Mouse (Mus musculus) liver (tissue): ENCODE data around the gene Crip3.

Source experiments
- DNase-seq: peaks from one replicate; pipeline ENCODE4 v3.0.0-alpha.2; 2020; ENCODE audit warnings: mixed read lengths

Gene Crip3

DNA sequence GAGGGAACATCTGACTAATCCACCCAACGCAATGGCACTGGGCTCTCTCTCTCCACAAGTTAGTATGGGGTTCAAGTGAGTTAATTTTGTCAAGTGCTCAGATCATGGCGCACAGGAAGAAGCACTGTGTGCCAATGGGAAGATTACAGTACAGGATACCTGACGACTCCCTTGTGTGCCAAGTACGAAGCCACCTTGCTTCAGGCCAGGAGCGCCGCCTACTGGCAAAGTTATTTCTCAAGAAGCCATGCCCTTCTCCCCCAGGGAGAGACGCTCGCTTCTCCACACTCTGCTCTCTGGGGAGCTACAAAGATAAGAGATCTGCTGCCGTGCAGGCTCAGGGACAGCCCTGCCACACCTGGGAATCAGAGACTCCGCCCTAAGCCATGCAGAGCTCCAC is 29.1 kb downstream of the Crip3 start:
- DNase-seq: peak; percentile 61

DNA sequence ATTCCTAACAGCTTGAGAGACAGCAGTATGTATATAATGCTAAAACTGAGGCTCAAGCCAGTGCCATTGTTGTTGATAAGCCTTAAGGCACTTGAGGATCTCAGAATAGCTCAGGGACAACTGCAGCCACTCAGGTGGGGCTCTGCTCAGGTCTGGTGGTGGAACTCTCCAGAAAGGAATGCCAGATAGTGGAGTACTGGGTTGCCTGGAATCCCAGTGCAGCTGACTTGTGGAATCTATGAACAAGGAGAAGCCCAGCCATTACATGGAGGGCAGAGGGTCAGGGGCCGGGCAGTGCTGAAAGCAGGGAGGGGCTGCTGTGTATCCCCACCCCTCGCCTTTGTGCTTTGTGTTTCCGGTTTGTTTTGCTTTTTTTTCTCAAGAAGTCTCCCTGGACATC is 29.7 kb downstream of the Crip3 start:
- no peak for DNase-seq

DNA sequence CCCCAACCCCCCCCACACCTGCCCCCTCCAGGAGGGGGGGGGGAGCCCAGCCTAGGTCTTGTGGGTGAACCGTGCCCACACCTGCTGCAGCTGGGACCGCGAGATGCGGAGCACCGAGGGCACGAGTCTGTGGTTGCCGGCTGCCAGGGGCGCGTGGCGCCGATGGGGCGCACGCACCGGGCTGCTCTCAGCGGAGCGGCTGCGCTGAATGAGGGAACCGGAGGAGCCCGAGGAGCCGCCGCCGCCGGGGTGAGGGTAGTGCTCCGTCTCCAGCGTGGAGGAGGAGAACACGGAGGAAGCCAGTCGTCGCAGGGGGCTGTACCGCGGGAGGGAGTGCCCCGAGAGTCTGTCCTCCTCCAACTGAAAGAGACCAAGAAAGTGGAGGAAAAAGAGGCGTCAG is 31.9 kb downstream of the Crip3 start:
- DNase-seq: no peak

DNA sequence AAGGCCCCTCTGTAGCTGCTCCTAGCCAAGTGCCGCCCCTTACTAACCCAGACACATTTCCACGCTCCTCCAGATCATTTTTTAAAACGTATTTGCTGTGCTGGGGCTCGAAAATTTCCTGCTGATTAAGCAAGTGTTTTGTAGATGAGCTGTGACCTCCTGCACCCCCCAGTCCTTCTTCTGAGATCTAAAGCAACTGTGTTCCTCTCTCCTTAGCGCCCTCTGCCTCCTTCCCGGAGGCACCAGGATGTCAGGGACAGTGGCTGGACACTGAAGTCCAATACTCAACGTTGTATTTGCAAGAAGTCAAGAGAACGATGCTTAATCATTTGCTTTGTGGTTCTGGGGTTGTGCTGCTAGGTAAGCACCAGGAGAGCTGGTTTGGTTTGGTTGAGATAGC is 32.6 kb downstream of the Crip3 start:
- DNase-seq: no peak

DNA sequence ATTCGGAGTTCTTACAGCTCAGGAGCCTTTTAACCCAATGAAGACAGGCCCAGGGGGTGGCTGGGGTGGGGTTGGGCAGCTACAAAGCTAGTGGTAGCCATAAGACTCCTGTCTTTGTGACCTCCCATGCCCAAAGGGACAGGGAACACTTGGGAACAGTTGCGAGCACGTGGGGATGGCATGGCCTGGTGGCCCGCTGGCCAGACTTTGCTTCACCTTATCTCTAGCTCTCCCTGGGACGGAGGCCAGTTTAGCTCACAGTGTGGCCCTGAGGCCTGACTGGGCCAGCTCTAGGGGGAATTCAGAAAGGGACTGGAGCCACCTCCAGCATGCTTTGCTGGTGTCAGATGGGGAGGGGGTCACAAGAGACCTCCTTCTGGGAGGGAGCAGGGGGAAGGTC is 33.5 kb downstream of the Crip3 start:
- DNase-seq: no peak

DNA sequence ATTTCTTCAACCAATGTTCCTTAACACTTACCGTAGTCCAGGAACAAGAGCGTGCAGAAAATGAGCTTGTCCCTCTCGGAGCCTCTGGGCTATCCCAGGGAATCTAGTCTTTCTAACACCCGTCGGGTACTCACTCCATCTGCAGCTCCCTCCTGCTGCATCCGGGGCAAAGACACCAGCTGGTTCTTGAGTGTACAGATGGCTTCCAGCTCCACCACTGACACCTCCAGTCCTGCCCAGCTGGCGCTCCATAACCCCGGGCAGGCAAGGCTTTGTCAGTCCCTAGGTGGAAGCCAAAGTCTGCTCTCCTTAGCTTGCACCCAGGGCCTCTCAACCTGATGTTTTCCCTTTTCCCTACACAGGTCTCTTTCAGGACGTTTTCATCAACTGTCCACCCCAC is 39.1 kb downstream of the Crip3 start:
- no peak for DNase-seq

DNA sequence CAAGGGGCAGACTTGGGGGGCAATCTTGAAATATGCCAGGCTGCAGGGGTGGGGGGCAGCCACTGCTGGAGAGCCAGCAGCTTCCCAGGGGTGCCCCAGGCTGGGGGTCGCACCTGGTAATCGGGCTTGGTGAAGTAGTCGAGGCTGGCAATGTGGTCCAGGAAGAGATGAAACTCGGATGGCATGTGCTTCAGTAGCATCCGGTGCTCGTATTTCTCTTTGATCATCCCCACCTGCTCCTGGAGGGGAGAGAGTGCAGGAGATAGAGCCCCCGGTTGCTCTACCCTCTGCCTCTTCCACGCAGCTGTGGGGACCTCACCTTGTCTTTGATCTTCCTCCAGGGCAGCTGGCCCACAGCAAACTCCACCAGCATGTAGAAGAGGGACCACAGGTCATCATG is 47.9 kb downstream of the Crip3 start:
- no peak for DNase-seq

DNA sequence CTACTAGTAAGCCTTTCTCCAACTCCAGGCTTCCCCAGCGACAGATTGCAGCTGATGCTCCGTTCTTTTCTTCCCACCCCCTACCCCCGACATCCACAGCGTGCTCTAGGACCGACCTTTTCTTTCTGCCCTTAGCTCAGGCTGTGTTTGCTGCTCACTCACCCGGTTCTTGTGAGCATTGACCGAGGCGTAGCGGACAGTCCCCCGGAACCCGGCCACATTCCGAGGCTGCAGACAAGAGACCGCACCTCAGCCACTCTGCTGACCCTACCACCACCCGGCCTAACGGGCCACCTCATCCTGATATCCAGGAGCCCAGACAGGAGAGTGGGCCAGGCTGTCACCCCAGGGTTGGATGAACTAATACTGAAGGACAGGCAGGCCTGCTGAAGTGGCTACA is 48.6 kb downstream of the Crip3 start:
- no peak for DNase-seq
